ENCODE assay signal across 18 mouse cellular contexts in genomic region chr12:73821176-73821575, GRCm38 (mm10).
"Had no signal": no experiment of that assay in that cellular context is flagged by ENCODE, and none has a peak within 500 bp of the region (broad histone marks: within the 10 kb centered on the region; RNA-seq: fewer than 3 reads in every experiment).

No protein-coding gene starts in this region.

- ATAC-seq: midbrain, embryonic 13.5 days; midbrain, embryonic 16.5 days had no signal

- H3K4me2 ChIP-seq: lung, embryonic 14.5 days; midbrain, embryonic 13.5 days; neural tube, embryonic 13.5 days; neural tube, embryonic 15.5 days had no signal

- H3K9ac ChIP-seq: lung, embryonic 14.5 days; midbrain, embryonic 13.5 days; neural tube, embryonic 13.5 days; neural tube, embryonic 15.5 days had no signal

- H3K9me3 ChIP-seq: midbrain, embryonic 10.5 days; midbrain, embryonic 13.5 days; neural tube, embryonic 13.5 days; neural tube, embryonic 15.5 days had no signal

- H3K36me3 ChIP-seq: midbrain, embryonic 10.5 days; midbrain, embryonic 13.5 days; neural tube, embryonic 13.5 days; neural tube, embryonic 15.5 days had no signal

- H3K4me3 ChIP-seq: midbrain, embryonic 10.5 days; midbrain, embryonic 13.5 days; myocyte; neural tube, embryonic 13.5 days; neural tube, embryonic 15.5 days had no signal

- DNase-seq: lung, adult 18-20 months; lung, embryonic 14.5 days; lung, postnatal 10 days; lung, postnatal 4 days; retina, postnatal 1 day; right cerebral cortex, adult 18-20 months; right cerebral cortex, postnatal 25 days; right cerebral cortex, postnatal 4 days; spleen, adult 18-20 months; thymus, adult 18-20 months; thymus, postnatal 14 days; thymus, postnatal 36 days had no signal

- H3K27me3 ChIP-seq: midbrain, embryonic 13.5 days; neural tube, embryonic 13.5 days; neural tube, embryonic 15.5 days had no signal

- H3K27ac ChIP-seq: midbrain, embryonic 10.5 days; midbrain, embryonic 13.5 days; neural tube, embryonic 13.5 days; neural tube, embryonic 15.5 days had no signal

- H3K4me1 ChIP-seq: midbrain, embryonic 10.5 days; midbrain, embryonic 13.5 days; neural tube, embryonic 13.5 days; neural tube, embryonic 15.5 days had no signal
